Mouse (Mus musculus): ENCODE results near the gene Loxl3.

GRCm38 (mm10) chr6:83015749-83016148, 18.2 kb upstream of the Loxl3 start:
- TF ChIP-seq POLR2A (IDR thresholded peaks at IDR 0.05; ENCODE audit: low read depth, low read length) (no peak), CTCF (IDR thresholded peaks at IDR 0.05; ENCODE audit: extremely low read depth, insufficient read depth, insufficient read length, insufficient replicate concordance) (no peak)
